Mouse (Mus musculus) forebrain, embryonic 16.5 days (tissue): ENCODE measurements at regions not wholly inside any gene's neighbourhood (a gene's known extent, or its start where the extent isn't known, plus 50 kb on each side); places are given as distances from the start of the nearest gene placed in this dataset.

Experiments
- ATAC-seq: fragments of 200-750 bp; cut with Nextera tagmentation; 2 replicates; pipeline ENCODE4 v1.8.0; 2017; ENCODE audit warnings: mild to moderate bottlenecking, moderate library complexity
- H3K27ac ChIP-seq: fragments of 300-500 bp; sonication (generic); 2 replicates; pipeline ENCODE4 v1.5.1; 2014; ENCODE audit warnings: low read length, control low read depth
- H3K27me3 ChIP-seq: fragments of 300-500 bp; sonication (generic); replicated peaks from 2 replicates; pipeline ENCODE4 v1.6.1; 2014; ENCODE audit warnings: low read length; ENCODE audit not compliant: control insufficient read depth, insufficient read depth
- H3K36me3 ChIP-seq: fragments of 300-500 bp; sonication (generic); 2 replicates; pipeline ENCODE4 v1.6.1; 2014; ENCODE audit not compliant: control insufficient read depth, insufficient read depth
- H3K4me1 ChIP-seq: fragments of 300-500 bp; sonication (generic); replicated peaks from 2 replicates; pipeline ENCODE4 v1.6.1; 2014; ENCODE audit warnings: low read length; ENCODE audit not compliant: control insufficient read depth, insufficient read depth
- H3K4me2 ChIP-seq: fragments of 300-500 bp; sonication (generic); 2 replicates; pipeline ENCODE4 v1.6.1; 2014; ENCODE audit warnings: mild to moderate bottlenecking, low read length, control low read depth
- H3K4me3 ChIP-seq: fragments of 300-500 bp; sonication (generic); replicated peaks from 2 replicates; pipeline ENCODE4 v1.5.1; 2014; ENCODE audit warnings: mild to moderate bottlenecking, low read length, control low read depth
- H3K9ac ChIP-seq: fragments of 300-500 bp; sonication (generic); replicated peaks from 2 replicates; pipeline ENCODE4 v1.6.1; 2014; ENCODE audit warnings: low read depth, low read length, control low read depth
- H3K9me3 ChIP-seq: fragments of 300-500 bp; sonication (generic); 2 replicates; pipeline ENCODE4 v1.6.1; 2016; ENCODE audit warnings: low read length; ENCODE audit not compliant: control insufficient read depth
- WGBS: fragments of 180-500 bp; shearing (Covaris S2); extraction: QIAGEN DNeasy Blood & Tissue Kit; methylation state at CpG from one replicate; pipeline ENCODE4 v1.1.7; 2014; 5-methylcytosine and 5-hydroxymethylcytosine counted together

GRCm38 (mm10) chr4:69898831-69899230, 511.4 kb downstream of the Cdk5rap2 start:
- WGBS = 79% methylated on average over 1 of the region's 1 CpGs
- Histone ChIP-seq H3K4me2 (no peak overlapping the region), H3K4me1 (no peaks in the 10 kb centered on the region), H3K9ac (no peak overlapping the region), H3K27me3 (no peaks in the 10 kb centered on the region), H3K9me3 (no peaks in the 10 kb centered on the region), H3K36me3 (no peaks in the 10 kb centered on the region), H3K27ac (no peak overlapping the region), H3K4me3 (no peak overlapping the region)
- ATAC-seq = no peak

GRCm38 (mm10) chr4:69896111-69896510, 514.1 kb downstream of the Cdk5rap2 start:
- no peak overlapping the region for H3K27ac ChIP-seq
- no peaks in the 10 kb centered on the region for H3K4me1 ChIP-seq
- no peaks in the 10 kb centered on the region for H3K9me3 ChIP-seq
- H3K4me3 ChIP-seq = no peak overlapping the region
- WGBS = 73% methylated on average over 1 of the region's 1 CpGs
- no peaks in the 10 kb centered on the region for H3K27me3 ChIP-seq
- no peak overlapping the region for H3K9ac ChIP-seq
- no peak overlapping the region for H3K4me2 ChIP-seq
- ATAC-seq = no peak
- no peaks in the 10 kb centered on the region for H3K36me3 ChIP-seq

- no peak overlapping the region for H3K9ac ChIP-seq
- no peaks in the 10 kb centered on the region for H3K4me1 ChIP-seq
- no peaks in the 10 kb centered on the region for H3K9me3 ChIP-seq
- no peaks in the 10 kb centered on the region for H3K27me3 ChIP-seq
- no peak overlapping the region for H3K27ac ChIP-seq
- no peak overlapping the region for H3K4me3 ChIP-seq
- no peak overlapping the region for H3K4me2 ChIP-seq
- no peaks in the 10 kb centered on the region for H3K36me3 ChIP-seq
- no peak for ATAC-seq
Measured at GRCm38 (mm10) chr4:69892829-69893175, 517.4 kb downstream of the Cdk5rap2 start.

DNA sequence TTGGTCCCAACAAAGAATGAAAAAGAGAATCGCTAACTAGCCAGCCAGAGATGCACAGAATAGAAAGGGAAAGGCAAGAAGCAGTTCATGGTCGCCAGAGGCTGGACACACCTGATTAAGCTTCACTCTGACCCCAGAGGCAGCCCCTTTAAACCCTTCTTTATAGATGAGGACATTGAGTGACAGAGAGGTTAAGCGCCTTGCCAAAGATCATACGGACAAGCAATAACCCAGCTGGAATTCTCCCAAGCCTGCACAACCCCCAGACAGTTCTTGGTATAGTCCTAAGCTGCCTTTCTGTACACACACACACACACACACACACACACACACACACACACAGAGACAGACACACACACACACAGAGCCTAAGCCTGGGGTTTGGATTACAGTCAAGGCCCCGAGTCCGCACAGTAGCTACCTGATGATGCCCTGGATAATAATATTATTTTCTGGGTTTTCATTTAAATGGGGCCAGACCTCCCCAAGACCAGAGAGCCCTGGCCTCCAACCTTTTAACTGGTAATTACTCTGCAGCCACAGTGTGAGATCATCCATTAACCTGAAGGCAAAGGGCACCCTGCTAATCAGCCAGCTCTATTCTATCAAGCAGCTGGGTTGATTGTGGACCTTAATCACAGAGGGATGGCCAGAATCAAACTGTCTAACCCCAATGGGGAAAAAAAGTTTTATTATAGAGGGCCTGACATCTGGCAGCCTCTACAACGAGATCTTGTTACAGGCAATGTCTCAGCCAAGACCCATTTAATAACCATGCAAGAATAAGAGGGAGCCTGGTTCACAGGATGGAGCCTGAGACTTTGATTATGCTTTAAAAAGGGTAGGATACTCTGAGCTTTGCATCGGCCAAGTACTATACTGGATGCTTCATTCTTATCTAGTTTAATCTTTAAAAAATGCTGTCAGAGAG, 518.1 kb downstream of the Cdk5rap2 start:
- H3K27me3 ChIP-seq = no peaks in the 10 kb centered on the region
- WGBS = 25% methylated on average over 8 of the region's 8 CpGs
- H3K9me3 ChIP-seq = no peaks in the 10 kb centered on the region
- no peaks in the 10 kb centered on the region for H3K4me1 ChIP-seq
- no peaks in the 10 kb centered on the region for H3K36me3 ChIP-seq
- H3K4me3 ChIP-seq = no peak overlapping the region
- no peak; the same call in 1 of the 2 replicates for ATAC-seq
- no peak overlapping the region for H3K4me2 ChIP-seq
- no peak overlapping the region for H3K9ac ChIP-seq
- H3K27ac ChIP-seq = no peak overlapping the region

GRCm38 (mm10) chr4:69890655-69891054, 519.6 kb downstream of the Cdk5rap2 start:
- WGBS = 62% methylated on average over 2 of the region's 2 CpGs
- ATAC-seq = no peak
- Histone ChIP-seq H3K36me3 (no peaks in the 10 kb centered on the region), H3K27ac (no peak overlapping the region), H3K4me1 (no peaks in the 10 kb centered on the region), H3K4me2 (no peak overlapping the region), H3K9ac (no peak overlapping the region), H3K4me3 (no peak overlapping the region), H3K27me3 (no peaks in the 10 kb centered on the region), H3K9me3 (no peaks in the 10 kb centered on the region)

DNA sequence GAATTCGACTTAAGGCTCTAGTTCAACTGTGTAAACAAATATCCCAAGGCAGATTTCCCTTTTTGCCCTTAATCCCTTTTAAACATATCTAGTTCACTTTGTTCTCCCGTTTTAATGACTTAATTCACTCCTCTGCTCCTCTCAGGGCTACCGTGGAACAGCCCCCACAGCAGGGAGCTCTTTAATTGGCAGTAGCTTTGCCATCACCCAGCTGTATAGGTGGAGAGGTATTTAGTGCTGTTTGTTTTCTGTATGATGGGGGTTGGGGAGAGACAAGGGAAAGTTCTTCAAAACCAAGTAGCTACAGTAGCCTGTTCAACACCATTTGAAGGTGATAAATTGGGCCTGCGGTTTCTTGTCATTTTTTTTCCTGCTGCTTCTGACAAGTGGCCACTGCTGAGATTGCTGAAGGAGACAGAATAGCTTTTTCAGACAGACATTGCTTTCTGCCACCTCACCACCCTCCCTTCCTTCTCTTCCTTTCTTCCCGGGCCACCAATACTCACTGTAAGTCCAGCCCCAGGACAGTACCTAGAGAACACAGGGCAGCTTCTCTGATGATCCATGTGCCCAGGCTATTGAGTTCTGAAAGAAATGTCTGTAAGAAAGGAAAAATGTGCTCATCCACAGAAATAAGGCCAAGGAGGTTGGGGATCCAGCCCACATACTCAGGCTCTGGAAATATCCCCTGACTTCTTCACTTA, 520.2 kb downstream of the Cdk5rap2 start:
- peak; percentile 47; the same call in 1 of the 2 replicates for ATAC-seq
- no peak overlapping the region for H3K27ac ChIP-seq
- H3K36me3 ChIP-seq = no peaks in the 10 kb centered on the region
- H3K4me1 ChIP-seq = no peaks in the 10 kb centered on the region
- WGBS = 7% methylated on average over 5 of the region's 5 CpGs
- no peaks in the 10 kb centered on the region for H3K27me3 ChIP-seq
- H3K9ac ChIP-seq = no peak overlapping the region
- H3K4me2 ChIP-seq = no peak overlapping the region
- H3K4me3 ChIP-seq = no peak overlapping the region
- H3K9me3 ChIP-seq = no peaks in the 10 kb centered on the region

DNA sequence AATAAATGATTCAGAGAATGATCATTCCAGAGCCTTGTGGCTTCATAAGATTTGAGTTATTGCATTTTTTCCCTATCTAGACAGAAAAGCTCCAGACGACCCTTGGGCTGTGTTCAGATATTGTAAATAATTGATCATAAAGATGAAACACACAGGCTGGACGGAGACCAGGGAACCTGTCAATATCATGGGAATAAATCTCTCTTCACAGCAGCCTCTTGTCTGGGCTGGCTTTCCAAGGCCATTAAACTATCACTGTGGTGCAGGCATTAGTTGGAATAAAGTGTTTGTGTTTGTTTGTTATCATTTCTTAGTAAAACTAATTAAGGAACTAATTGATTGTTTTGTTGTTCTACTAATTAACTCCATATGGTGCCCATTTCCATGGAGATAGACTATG, 533.5 kb downstream of the Cdk5rap2 start:
- WGBS = 51% methylated on average over 2 of the region's 2 CpGs
- no peak overlapping the region for H3K4me2 ChIP-seq
- H3K4me1 ChIP-seq = no peaks in the 10 kb centered on the region
- H3K9me3 ChIP-seq = no peaks in the 10 kb centered on the region
- no peaks in the 10 kb centered on the region for H3K27me3 ChIP-seq
- H3K36me3 ChIP-seq = no peaks in the 10 kb centered on the region
- no peak overlapping the region for H3K27ac ChIP-seq
- no peak overlapping the region for H3K4me3 ChIP-seq
- ATAC-seq = no peak
- no peak overlapping the region for H3K9ac ChIP-seq

GRCm38 (mm10) chr4:69870638-69871037, 539.6 kb downstream of the Cdk5rap2 start:
- Histone ChIP-seq H3K4me1 (no peaks in the 10 kb centered on the region), H3K9ac (no peak overlapping the region), H3K4me2 (no peak overlapping the region), H3K9me3 (no peaks in the 10 kb centered on the region), H3K4me3 (no peak overlapping the region), H3K36me3 (no peaks in the 10 kb centered on the region), H3K27me3 (no peaks in the 10 kb centered on the region), H3K27ac (no peak overlapping the region)
- ATAC-seq = no peak
- WGBS = 74% methylated on average over 2 of the region's 2 CpGs

DNA sequence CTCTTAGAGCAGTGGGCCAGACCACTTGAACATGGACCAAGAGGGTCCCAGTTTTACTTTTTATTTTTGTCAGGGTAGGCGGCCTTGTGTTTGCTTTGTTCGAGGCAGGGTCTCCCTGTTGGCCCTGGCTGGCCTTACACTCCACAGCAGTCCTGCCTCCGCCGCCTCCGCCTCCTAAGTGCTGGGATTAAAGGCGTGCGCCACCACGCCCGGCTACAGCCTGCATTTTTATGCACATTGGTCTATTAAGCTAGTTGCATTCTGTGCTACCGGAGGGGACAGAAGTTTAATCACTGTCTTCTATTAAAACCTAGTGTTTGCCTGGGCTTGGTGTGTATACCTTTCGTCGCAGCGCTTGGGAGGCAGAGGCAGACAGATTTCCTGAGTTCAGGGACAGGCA, 555.2 kb downstream of the Cdk5rap2 start:
- Histone ChIP-seq H3K4me2 (no peak overlapping the region), H3K36me3 (no peaks in the 10 kb centered on the region), H3K9ac (no peak overlapping the region), H3K27ac (no peak overlapping the region), H3K4me3 (no peak overlapping the region), H3K9me3 (no peaks in the 10 kb centered on the region), H3K27me3 (no peaks in the 10 kb centered on the region), H3K4me1 (no peaks in the 10 kb centered on the region)
- no peak for ATAC-seq
- WGBS = 93% methylated on average over 13 of the region's 13 CpGs
